Mouse (Mus musculus) hindbrain, embryonic 12.5 days (tissue): ENCODE results near the gene Kyat1. TPM values are rescaled to one million over a fixed set of nuclear protein-coding genes. Genes with fewer than 3 reads are reported as not detected.

Experiments
- ATAC-seq: fragments of 200-750 bp; cut with Nextera tagmentation; 2 replicates; pipeline ENCODE4 v1.8.0; 2017; ENCODE audit warnings: moderate TSS enrichment; ENCODE audit not compliant: low FRiP score
- H3K27ac ChIP-seq: fragments of 300-500 bp; sonication (generic); 2 replicates; pipeline ENCODE4 v1.5.1; 2016; ENCODE audit warnings: mild to moderate bottlenecking
- H3K27me3 ChIP-seq: fragments of 300-500 bp; sonication (generic); 2 replicates; pipeline ENCODE4 v1.6.1; 2016; ENCODE audit warnings: mild to moderate bottlenecking
- H3K36me3 ChIP-seq: fragments of 300-500 bp; sonication (generic); 2 replicates; pipeline ENCODE4 v1.6.1; 2016; ENCODE audit warnings: mild to moderate bottlenecking
- H3K4me1 ChIP-seq: fragments of 300-500 bp; sonication (generic); 2 replicates; pipeline ENCODE4 v1.6.1; 2016
- H3K4me2 ChIP-seq: fragments of 300-500 bp; sonication (generic); replicated peaks from 2 replicates; pipeline ENCODE4 v1.6.1; 2016; ENCODE audit warnings: mild to moderate bottlenecking
- H3K4me3 ChIP-seq: fragments of 300-500 bp; sonication (generic); 2 replicates; pipeline ENCODE4 v1.5.1; 2016; ENCODE audit warnings: mild to moderate bottlenecking
- H3K9ac ChIP-seq: fragments of 300-500 bp; sonication (generic); 2 replicates; pipeline ENCODE4 v1.6.1; 2016; ENCODE audit warnings: mild to moderate bottlenecking, moderate library complexity
- H3K9me3 ChIP-seq: fragments of 300-500 bp; sonication (generic); replicated peaks from 2 replicates; pipeline ENCODE4 v1.6.1; 2016; ENCODE audit warnings: mild to moderate bottlenecking
- WGBS: fragments of 180-500 bp; shearing (Covaris S2); methylation state at CpG from one replicate; pipeline ENCODE4 v1.1.7; 2016; 5-methylcytosine and 5-hydroxymethylcytosine counted together
- polyA plus RNA-seq: library from polyadenylated mRNA; unstranded; fragments of >200 nt; fragmentation: Nextera tagmentation; extraction: Ambion mirVana; gene quantifications from 2 replicates; pipeline ENCODE4 v1.2.1, GENCODE M21; 2016

The Kyat1 gene
- polyA plus RNA-seq, 1 experiment from 2014 or later, result 10.4 TPM

DNA sequence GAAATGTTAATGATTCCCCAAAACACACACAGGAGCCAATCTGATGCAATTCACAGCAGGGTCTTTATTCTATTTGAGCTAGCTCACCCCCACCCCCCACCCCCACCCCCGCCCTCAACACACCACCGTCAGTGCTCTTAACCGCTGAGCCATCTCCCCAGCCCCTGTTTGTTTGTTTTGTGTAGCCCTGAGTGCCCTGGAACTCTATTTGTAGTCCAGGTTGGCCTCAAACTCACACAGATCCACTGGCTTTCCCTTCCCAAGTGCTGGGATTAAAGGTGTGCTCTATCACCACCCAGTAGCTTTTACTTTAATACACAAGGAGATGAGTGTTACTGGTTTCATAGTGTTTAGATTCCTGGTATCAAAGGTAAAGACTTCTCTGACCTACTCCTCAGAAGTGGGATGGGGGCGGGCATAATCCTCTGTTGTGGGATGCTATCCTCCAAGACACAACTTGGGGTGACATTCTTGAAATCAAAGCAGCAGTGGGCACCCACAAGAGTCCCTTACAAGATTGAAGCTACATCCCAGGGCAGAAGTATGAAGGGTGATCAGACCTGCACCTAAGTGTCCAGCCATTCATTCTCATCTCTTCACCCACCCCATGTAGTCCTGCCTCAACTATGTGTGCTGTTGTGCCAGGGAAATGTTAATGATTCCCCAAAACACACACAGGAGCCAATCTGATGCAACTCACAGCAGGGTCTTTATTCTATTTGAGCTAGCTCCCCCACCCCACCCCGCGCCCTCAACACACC lies 5.9 kb upstream of the Kyat1 start:
- H3K4me1 ChIP-seq, result peaks cover 3% of the 10 kb centered on the region
- no peak overlapping the region for H3K4me3 ChIP-seq
- no peak overlapping the region for H3K4me2 ChIP-seq
- no peaks in the 10 kb centered on the region for H3K27me3 ChIP-seq
- no peak for ATAC-seq
- WGBS, result 65% methylated on average over 6 of the region's 6 CpGs
- H3K9me3 ChIP-seq, result no peaks in the 10 kb centered on the region
- no peaks in the 10 kb centered on the region for H3K36me3 ChIP-seq
- H3K9ac ChIP-seq, result no peak overlapping the region
- H3K27ac ChIP-seq, result no peak overlapping the region

DNA sequence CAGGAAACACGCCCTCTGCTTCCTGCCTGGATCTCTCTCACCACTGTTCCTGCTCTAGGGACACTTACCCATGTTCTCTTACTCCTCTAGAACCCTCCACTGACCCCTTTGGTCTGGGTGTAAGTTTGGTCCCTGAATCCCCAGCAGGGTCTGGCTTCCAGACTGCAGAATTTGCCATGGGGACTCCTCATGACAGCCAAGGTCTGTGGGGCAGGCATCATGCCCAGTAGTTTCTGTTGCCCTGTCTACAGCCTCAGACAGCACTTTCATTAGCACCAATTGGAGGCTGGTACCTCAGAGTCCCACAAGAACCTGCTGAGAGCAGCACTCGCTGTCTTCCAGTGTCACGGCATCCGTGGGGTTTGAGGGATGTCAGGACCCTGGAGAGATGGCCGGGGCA lies 2.2 kb upstream of the Kyat1 start:
- 79% methylated on average over 5 of the region's 5 CpGs for WGBS
- H3K27me3 ChIP-seq, result no peaks in the 10 kb centered on the region
- H3K9me3 ChIP-seq, result no peaks in the 10 kb centered on the region
- ATAC-seq, result no peak
- H3K4me2 ChIP-seq, result no peak overlapping the region
- no peak overlapping the region for H3K27ac ChIP-seq
- H3K36me3 ChIP-seq, result no peaks in the 10 kb centered on the region
- peaks cover 14% of the 10 kb centered on the region for H3K4me1 ChIP-seq
- no peak overlapping the region for H3K9ac ChIP-seq
- H3K4me3 ChIP-seq, result no peak overlapping the region

DNA sequence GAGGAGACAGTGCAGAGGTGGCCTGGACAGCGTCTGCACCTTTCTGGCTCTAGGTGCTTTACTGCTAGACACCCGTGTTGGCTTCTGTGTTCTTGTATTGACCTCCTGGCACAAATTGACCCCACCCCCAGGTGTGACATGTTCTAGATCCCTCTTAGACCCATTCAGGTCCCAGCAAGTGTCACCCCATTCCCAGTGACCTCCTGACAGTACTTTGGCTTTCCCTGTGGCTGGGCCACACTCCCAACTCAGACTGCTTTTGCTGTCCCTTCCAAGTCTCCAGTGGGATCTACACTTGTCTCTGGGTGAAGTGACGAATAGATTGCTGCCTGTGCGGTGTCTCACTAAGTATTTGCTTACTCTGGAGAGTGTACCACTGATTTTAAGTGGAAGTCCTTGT lies 1.8 kb upstream of the Kyat1 start:
- no peaks in the 10 kb centered on the region for H3K9me3 ChIP-seq
- H3K4me1 ChIP-seq, result peaks cover 14% of the 10 kb centered on the region
- H3K27ac ChIP-seq, result no peak overlapping the region
- H3K9ac ChIP-seq, result no peak overlapping the region
- H3K4me3 ChIP-seq, result no peak overlapping the region
- no peaks in the 10 kb centered on the region for H3K27me3 ChIP-seq
- no peak overlapping the region for H3K4me2 ChIP-seq
- no peak for ATAC-seq
- 83% methylated on average over 4 of the region's 4 CpGs for WGBS
- H3K36me3 ChIP-seq, result no peaks in the 10 kb centered on the region

DNA sequence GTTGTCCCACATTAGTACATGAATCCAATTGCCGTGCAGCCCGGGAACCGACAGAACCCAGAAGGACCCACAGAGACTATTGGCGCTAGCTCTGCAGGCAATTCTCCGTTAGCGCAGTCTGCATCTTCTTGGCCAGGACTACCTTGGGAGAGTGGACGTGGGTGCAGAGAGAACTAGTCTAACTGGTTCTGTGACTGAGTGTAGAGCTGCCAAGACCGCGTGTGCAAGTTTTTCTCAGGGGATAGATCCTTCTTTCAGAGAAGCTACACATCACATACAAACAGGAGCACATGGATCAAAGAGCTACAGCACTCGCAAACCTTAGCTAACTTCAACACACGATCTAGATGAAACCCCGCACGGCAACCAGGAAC lies 405 bp downstream of the Kyat1 start:
- peak; percentile 64 for ATAC-seq
- no peaks in the 10 kb centered on the region for H3K27me3 ChIP-seq
- H3K9ac ChIP-seq, result peak overlapping the region; percentile 65
- H3K4me1 ChIP-seq, result peaks cover 14% of the 10 kb centered on the region
- no peaks in the 10 kb centered on the region for H3K36me3 ChIP-seq
- peak overlapping the region; percentile 89 for H3K4me2 ChIP-seq
- no peaks in the 10 kb centered on the region for H3K9me3 ChIP-seq
- peak overlapping the region; percentile 58 for H3K4me3 ChIP-seq
- WGBS, result 4% methylated on average over 13 of the region's 13 CpGs
- H3K27ac ChIP-seq, result peak overlapping the region; percentile 76

DNA sequence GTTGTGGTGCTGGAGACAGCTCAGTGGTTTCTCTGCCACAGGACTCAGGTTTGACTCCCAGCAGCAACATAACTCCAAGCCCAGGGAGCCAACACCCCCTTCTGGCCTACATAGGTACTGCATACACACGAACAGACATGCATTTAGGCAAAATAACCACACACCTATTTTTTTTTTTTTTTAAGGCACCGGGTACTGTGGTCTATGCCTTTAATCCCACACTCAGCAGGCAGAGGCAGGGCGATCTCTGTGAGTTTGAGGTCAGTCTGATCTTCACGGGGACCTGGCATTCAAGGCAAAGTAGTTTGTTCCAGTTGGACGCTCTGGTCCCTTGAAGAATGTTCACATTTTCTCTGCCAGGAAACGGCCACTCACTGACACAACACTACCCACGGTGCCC lies 2.2 kb downstream of the Kyat1 start:
- Histone ChIP-seq H3K27ac (no peak overlapping the region), H3K9me3 (no peaks in the 10 kb centered on the region), H3K4me3 (no peak overlapping the region), H3K36me3 (no peaks in the 10 kb centered on the region), H3K9ac (no peak overlapping the region), H3K27me3 (no peaks in the 10 kb centered on the region), H3K4me1 (peaks cover 14% of the 10 kb centered on the region), H3K4me2 (no peak overlapping the region)
- 77% methylated on average over 7 of the region's 7 CpGs for WGBS
- no peak for ATAC-seq

DNA sequence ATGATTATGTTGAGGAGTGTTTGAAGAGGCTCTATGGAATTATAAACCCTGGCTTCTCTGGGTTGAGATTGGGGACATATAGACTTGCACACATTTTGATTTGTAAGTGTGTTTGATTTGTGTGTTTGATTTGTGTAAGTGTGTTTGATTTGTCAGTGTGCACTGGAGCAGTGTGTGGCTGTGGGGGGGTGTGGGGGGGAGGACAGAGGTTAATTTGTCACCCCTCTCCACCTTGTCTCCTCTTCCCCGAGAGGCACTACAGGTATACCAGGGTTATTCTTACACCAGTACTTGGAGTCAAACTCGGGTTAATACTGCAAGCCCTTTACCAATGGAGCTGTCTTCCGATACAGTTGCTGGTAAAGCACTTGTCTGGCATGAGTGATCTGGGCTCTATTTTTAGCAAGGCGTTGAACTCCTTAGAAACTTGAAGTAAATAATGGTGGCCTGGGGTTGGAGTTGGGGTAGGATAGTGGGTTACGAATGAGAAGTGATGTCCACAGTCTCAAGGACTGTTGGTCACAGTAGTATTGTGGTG lies 5.2 kb downstream of the Kyat1 start:
- H3K36me3 ChIP-seq, result no peaks in the 10 kb centered on the region
- H3K27ac ChIP-seq, result no peak overlapping the region
- no peaks in the 10 kb centered on the region for H3K27me3 ChIP-seq
- H3K4me3 ChIP-seq, result no peak overlapping the region
- ATAC-seq, result no peak
- H3K4me1 ChIP-seq, result peaks cover 6% of the 10 kb centered on the region
- H3K9ac ChIP-seq, result no peak overlapping the region
- H3K9me3 ChIP-seq, result no peaks in the 10 kb centered on the region
- WGBS, result 84% methylated on average over 5 of the region's 5 CpGs
- no peak overlapping the region for H3K4me2 ChIP-seq

DNA sequence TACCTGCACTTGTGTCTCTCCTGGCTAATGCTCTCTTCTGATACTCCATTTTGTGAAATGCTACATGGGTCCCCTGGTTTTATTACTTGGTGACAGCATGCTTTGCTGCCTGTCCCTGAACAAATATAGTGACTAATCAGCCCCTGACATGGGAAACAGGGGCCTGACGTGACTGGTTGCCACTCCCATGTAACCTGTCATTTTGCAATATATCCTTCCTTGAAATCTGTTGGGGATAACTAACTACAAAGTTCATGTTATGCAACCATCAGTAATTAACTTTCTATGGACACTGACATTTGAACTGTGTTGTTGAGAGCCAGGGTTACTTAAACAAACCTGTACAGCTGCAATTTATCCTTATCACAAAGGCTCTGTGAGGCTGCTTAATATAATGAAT lies 5.7 kb downstream of the Kyat1 start:
- no peak overlapping the region for H3K4me3 ChIP-seq
- H3K9ac ChIP-seq, result no peak overlapping the region
- H3K9me3 ChIP-seq, result no peaks in the 10 kb centered on the region
- ATAC-seq, result no peak
- peaks cover 5% of the 10 kb centered on the region for H3K4me1 ChIP-seq
- H3K27me3 ChIP-seq, result no peaks in the 10 kb centered on the region
- 77% methylated on average over 1 of the region's 1 CpGs for WGBS
- H3K36me3 ChIP-seq, result no peaks in the 10 kb centered on the region
- H3K4me2 ChIP-seq, result no peak overlapping the region
- no peak overlapping the region for H3K27ac ChIP-seq

DNA sequence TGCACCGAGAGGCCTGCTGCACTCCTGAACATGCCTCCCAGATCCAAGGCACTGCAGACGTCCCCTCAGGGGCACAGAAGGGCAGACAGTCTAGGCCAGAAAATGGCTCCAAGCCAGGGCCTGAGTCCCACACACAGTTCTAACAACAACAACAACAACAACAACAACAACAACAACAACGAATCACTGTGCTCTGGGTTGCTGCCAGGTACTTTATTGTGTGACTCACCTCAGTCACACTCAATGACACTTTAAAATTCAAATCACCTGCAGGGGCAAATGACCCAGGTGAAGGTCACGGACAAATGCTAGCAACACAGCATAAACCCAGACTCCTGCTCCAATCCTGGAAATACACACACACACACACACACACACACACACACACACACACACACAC lies 7.6 kb downstream of the Kyat1 start:
- no peaks in the 10 kb centered on the region for H3K9me3 ChIP-seq
- H3K36me3 ChIP-seq, result no peaks in the 10 kb centered on the region
- H3K9ac ChIP-seq, result no peak overlapping the region
- no peak overlapping the region for H3K4me2 ChIP-seq
- H3K27ac ChIP-seq, result no peak overlapping the region
- 56% methylated on average over 4 of the region's 4 CpGs for WGBS
- no peak overlapping the region for H3K4me3 ChIP-seq
- no peaks in the 10 kb centered on the region for H3K27me3 ChIP-seq
- H3K4me1 ChIP-seq, result no peaks in the 10 kb centered on the region
- ATAC-seq, result no peak

DNA sequence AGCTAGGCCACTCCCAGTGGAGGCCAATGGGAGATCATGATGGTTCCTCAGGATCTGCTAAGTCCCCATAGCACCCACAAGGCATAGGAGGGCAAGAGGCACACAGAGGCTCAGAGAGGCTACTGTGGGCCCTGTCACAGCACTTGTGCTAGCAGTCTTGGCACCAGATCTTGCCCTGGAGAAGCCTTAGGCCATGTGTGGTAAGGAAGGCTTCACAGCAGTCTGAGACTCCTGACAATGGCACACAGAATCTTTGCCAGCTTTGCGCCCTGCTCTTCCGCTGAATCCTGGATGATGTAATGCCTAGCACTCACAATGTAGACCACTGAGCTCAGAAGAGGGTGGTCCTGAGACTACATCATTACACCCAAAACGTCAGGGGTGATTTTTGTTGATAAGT lies 11.0 kb downstream of the Kyat1 start:
- Histone ChIP-seq H3K4me1 (no peaks in the 10 kb centered on the region), H3K4me3 (no peak overlapping the region), H3K4me2 (no peak overlapping the region), H3K9ac (no peak overlapping the region), H3K36me3 (peaks cover 5% of the 10 kb centered on the region; the same call in 1 of the 2 replicates), H3K27ac (no peak overlapping the region), H3K9me3 (no peaks in the 10 kb centered on the region), H3K27me3 (no peaks in the 10 kb centered on the region)
- no peak for ATAC-seq
- WGBS, result 81% methylated on average over 3 of the region's 3 CpGs

DNA sequence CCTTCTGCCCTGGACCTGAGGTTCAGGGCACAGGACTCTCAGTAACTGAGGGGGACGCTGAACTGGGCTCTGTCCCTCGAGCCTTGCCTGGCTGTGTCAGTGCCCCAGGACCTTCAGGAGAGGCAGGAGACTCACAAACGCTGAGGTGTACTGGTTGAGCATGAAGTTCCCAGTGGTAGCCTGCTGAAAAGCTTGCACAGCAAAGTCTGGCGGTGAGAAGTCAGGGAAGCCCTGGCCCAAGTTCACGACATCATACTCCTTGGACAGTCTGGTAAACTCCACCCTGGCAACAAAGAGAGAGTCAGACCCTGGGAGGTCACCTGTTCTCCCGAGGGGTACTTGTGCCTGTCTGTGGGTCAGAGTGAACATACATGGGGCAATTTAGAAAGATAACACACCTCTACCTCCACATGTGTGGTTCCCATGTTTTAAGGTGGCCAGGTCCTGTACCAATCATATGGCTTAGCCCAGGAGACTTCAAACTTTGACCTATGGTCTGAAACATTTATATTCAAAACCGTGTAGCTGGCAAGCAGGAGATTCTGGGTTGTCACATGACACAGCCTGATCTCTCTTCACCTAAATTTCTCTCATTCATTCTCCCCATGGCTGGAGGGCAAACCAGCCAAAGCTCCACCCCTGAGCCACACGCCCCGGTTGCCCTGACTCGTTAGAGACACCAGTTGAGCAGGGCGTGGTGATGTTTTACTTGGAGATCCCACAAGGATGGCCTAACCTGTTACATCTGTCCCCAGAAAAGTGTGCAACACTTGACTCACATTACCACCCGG lies 13.7 kb downstream of the Kyat1 start:
- no peak for ATAC-seq
- H3K9ac ChIP-seq, result no peak overlapping the region
- H3K27me3 ChIP-seq, result no peaks in the 10 kb centered on the region
- H3K27ac ChIP-seq, result no peak overlapping the region
- no peak overlapping the region for H3K4me3 ChIP-seq
- H3K9me3 ChIP-seq, result no peaks in the 10 kb centered on the region
- 90% methylated on average over 12 of the region's 12 CpGs for WGBS
- peaks cover 5% of the 10 kb centered on the region; the same call in 1 of the 2 replicates for H3K36me3 ChIP-seq
- no peaks in the 10 kb centered on the region for H3K4me1 ChIP-seq
- no peak overlapping the region for H3K4me2 ChIP-seq

DNA sequence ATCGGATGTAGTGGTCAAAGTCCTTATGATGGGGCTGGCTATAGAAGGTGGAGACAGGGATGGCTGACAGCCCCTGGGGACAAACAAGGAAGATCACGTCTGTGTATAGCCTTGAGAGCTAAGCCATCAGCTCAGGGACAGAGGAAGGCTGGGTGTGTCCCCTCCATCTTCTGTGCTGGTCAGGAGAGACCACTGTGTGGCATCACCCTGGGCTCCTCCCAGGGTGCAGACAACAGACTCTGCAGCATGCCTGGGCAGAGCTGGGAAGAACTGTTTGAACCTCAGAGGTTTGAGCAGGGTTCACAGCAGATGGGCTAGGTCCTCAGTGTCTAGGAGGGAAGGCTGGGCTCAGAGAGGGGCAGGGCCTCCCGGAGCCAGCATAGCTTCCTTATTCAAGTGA lies 20.0 kb downstream of the Kyat1 start:
- ATAC-seq, result no peak
- no peak overlapping the region for H3K4me2 ChIP-seq
- H3K9ac ChIP-seq, result no peak overlapping the region
- no peaks in the 10 kb centered on the region for H3K4me1 ChIP-seq
- H3K36me3 ChIP-seq, result peaks cover 13% of the 10 kb centered on the region; the same call in 1 of the 2 replicates
- no peaks in the 10 kb centered on the region for H3K9me3 ChIP-seq
- 86% methylated on average over 3 of the region's 3 CpGs for WGBS
- H3K4me3 ChIP-seq, result no peak overlapping the region
- no peak overlapping the region for H3K27ac ChIP-seq
- no peaks in the 10 kb centered on the region for H3K27me3 ChIP-seq

DNA sequence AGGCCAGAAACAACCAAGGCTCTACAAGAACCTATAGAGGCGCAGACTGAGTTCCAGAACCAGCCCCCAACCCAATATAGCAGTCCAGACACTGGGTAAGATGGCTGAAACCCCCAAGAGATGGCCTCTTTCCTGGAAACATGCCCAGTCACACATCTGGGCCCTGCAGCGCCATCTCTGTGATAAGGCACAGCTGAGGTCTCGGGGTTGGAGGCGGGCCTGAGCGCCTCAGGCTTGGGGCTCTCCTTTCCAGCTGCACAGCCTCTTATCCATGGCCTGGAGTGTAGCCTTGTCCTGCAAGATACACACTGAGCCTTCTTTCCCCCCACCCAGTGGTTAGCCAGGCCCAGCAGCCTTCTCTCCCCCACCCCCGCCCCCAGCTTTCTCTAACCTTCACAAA lies 20.4 kb downstream of the Kyat1 start:
- H3K27ac ChIP-seq, result no peak overlapping the region
- WGBS, result 81% methylated on average over 6 of the region's 6 CpGs
- no peak overlapping the region for H3K4me2 ChIP-seq

More for the DNA sequence above, 20.4 kb downstream of the Kyat1 start:
- H3K9ac ChIP-seq, result no peak overlapping the region
- H3K27me3 ChIP-seq, result no peaks in the 10 kb centered on the region
- H3K4me1 ChIP-seq, result no peaks in the 10 kb centered on the region
- H3K36me3 ChIP-seq, result peaks cover 9% of the 10 kb centered on the region; the same call in 1 of the 2 replicates
- H3K9me3 ChIP-seq, result no peaks in the 10 kb centered on the region
- H3K4me3 ChIP-seq, result no peak overlapping the region
- no peak for ATAC-seq
